Mouse (Mus musculus) bone marrow macrophage, adult 2 months (primary cell): ENCODE measurements around the gene Slc37a1. TPM values are rescaled to one million over a fixed set of nuclear protein-coding genes. Genes with fewer than 3 reads are reported as not detected.

Experiments
- H3K27ac ChIP-seq: 2 replicates; pipeline ENCODE4 v1.5.1; 2012; ENCODE audit warnings: low read depth, low read length; ENCODE audit not compliant: insufficient read depth
- H3K4me1 ChIP-seq: 2 replicates; pipeline ENCODE4 v1.6.1; 2012; ENCODE audit warnings: low read length; ENCODE audit not compliant: control insufficient read depth, insufficient read depth
- H3K4me3 ChIP-seq: 2 replicates; pipeline ENCODE4 v1.5.1; 2012; ENCODE audit warnings: mild to moderate bottlenecking, low read length, moderate library complexity; ENCODE audit not compliant: insufficient read depth
- CTCF ChIP-seq: IDR thresholded peaks from 2 replicates; pipeline ENCODE4 v1.5.1; 2012; ENCODE audit warnings: low read depth, mild to moderate bottlenecking, low read length, moderate library complexity
- POLR2A ChIP-seq: IDR thresholded peaks from 2 replicates; pipeline ENCODE4 v1.6.1; 2012; ENCODE audit warnings: mild to moderate bottlenecking, low read depth, low read length, borderline replicate concordance
- polyA plus RNA-seq: library from polyadenylated mRNA; stranded (reverse); fragments of >200 nt; gene quantifications from 2 replicates; pipeline ENCODE4 v1.2.4, GENCODE M21; 2012; ENCODE audit not compliant: missing spikeins, insufficient read depth, insufficient read length

Gene Slc37a1
- polyA plus RNA-seq, 1 experiment, result 11.6 TPM

- no peak for TF ChIP-seq CTCF
- no peak for TF ChIP-seq POLR2A
- Histone ChIP-seq H3K27ac (no peak overlapping the region), H3K4me1 (no peaks in the 10 kb centered on the region), H3K4me3 (no peak overlapping the region)
Observed at GRCm38 (mm10) chr17:31365586-31366166, 79.1 kb downstream of the Slc37a1 start.

- no peak overlapping the region for H3K4me3 ChIP-seq
- no peaks in the 10 kb centered on the region for H3K4me1 ChIP-seq
- TF ChIP-seq POLR2A (no peak), CTCF (no peak)
- no peak overlapping the region for H3K27ac ChIP-seq
Observed at GRCm38 (mm10) chr17:31370221-31370620, 83.6 kb downstream of the Slc37a1 start.

GRCm38 (mm10) chr17:31370931-31371330 is 84.3 kb downstream of the Slc37a1 start:
- Histone ChIP-seq H3K4me3 (no peak overlapping the region), H3K27ac (no peak overlapping the region), H3K4me1 (no peaks in the 10 kb centered on the region)
- no peak for TF ChIP-seq POLR2A
- TF ChIP-seq CTCF, result no peak

GRCm38 (mm10) chr17:31377961-31378360 is 91.4 kb downstream of the Slc37a1 start:
- TF ChIP-seq CTCF (peak; percentile 48; the same call in 1 of the 2 replicates), POLR2A (no peak)

GRCm38 (mm10) chr17:31378361-31378761 is 91.8 kb downstream of the Slc37a1 start:
- no peak for TF ChIP-seq CTCF
- TF ChIP-seq POLR2A, result no peak
- no peak overlapping the region for H3K4me3 ChIP-seq
- no peak overlapping the region for H3K27ac ChIP-seq
- no peaks in the 10 kb centered on the region for H3K4me1 ChIP-seq

More at GRCm38 (mm10) chr17:31377961-31378360, 91.4 kb downstream of the Slc37a1 start:
- Histone ChIP-seq H3K27ac (no peak overlapping the region), H3K4me1 (no peaks in the 10 kb centered on the region), H3K4me3 (no peak overlapping the region)

- H3K27ac ChIP-seq, result no peak overlapping the region
- no peak overlapping the region for H3K4me3 ChIP-seq
- no peaks in the 10 kb centered on the region for H3K4me1 ChIP-seq
- TF ChIP-seq CTCF (no peak), POLR2A (no peak)
Observed at GRCm38 (mm10) chr17:31379086-31379485, 92.5 kb downstream of the Slc37a1 start.

GRCm38 (mm10) chr17:31379863-31380262 is 93.3 kb downstream of the Slc37a1 start:
- TF ChIP-seq POLR2A (no peak), CTCF (no peak)
- Histone ChIP-seq H3K4me1 (no peaks in the 10 kb centered on the region), H3K27ac (no peak overlapping the region), H3K4me3 (no peak overlapping the region)

- Histone ChIP-seq H3K4me3 (no peak overlapping the region), H3K4me1 (no peaks in the 10 kb centered on the region), H3K27ac (no peak overlapping the region)
- TF ChIP-seq CTCF (no peak), POLR2A (no peak)
Observed at GRCm38 (mm10) chr17:31383320-31383719, 96.7 kb downstream of the Slc37a1 start.

GRCm38 (mm10) chr17:31384968-31385627 is 98.5 kb downstream of the Slc37a1 start:
- H3K27ac ChIP-seq, result no peak overlapping the region
- no peaks in the 10 kb centered on the region for H3K4me1 ChIP-seq
- H3K4me3 ChIP-seq, result no peak overlapping the region
- TF ChIP-seq CTCF (no peak), POLR2A (no peak)
